Mouse (Mus musculus) mouse trophoblast stem cell (cell line): ENCODE measurements at regions not wholly inside any gene's neighbourhood (a gene's known extent, or its start where the extent isn't known, plus 50 kb on each side); places are given as distances from the start of the nearest gene placed in this dataset.

Experiments
- in situ Hi-C, 2 experiments: fragments of 300-500 bp; cut with MseI, MboI; formaldehyde crosslinking; loops; 2 replicates in 1 of 2; 3 replicates in 1 of 2; pipeline ENCODE4 v1.15.1; 2025

DNA sequence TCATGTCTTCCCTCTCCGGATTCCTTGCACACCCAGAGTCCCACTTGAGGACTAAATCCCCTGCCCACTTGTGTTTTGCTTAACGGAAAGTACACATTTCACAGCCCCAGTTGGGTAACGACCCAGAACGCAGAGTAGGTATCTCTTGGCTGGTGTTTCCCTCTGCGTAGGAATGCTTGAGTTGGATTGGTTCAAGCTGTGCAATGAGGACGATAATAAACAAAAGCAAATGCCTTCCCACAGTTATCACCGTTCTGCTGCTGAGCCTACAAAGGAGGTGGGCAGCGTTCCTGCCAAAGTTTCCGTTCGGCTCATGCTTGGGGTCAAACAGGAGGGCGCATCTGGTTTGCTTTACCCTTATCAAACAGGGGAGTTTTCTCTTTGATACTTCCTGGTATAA is 212.3 kb upstream of the Sfrp2 start:
- in situ Hi-C loops, result no loop called here

DNA sequence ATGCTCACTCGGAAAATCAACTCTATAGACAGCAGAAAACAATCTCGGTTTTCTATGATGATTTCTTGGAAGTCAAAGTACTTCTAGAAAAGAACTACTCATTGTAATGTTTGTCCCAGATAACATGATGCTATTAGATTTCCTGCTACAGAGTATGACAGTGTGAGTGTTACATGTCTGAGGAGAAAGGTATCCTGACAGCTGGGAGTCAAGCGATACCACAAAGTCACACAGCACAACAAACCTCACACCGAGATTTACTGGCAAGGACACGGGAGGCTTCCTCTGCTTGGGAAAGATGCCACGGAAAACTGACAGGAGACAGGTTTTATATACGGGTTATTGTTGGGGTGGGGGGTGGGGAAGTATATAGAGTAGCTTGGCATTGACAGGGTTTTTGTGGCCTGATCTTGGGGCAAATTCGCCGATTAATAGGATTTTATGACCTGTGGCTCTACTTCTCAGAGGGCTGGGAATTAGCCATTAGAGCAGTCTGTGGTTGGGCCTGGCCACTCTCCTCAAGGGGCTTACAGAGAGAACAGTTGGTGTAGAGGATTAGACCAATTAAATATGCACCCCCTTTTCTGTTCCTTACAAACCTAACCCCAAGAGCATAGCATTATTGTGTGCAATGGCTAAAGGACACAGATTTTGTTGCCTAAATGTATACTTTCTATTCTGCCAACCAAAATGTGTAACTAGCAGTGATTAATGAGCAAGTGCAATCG is 209.2 kb upstream of the Sfrp2 start:
- in situ Hi-C loops, result no loop called here

DNA sequence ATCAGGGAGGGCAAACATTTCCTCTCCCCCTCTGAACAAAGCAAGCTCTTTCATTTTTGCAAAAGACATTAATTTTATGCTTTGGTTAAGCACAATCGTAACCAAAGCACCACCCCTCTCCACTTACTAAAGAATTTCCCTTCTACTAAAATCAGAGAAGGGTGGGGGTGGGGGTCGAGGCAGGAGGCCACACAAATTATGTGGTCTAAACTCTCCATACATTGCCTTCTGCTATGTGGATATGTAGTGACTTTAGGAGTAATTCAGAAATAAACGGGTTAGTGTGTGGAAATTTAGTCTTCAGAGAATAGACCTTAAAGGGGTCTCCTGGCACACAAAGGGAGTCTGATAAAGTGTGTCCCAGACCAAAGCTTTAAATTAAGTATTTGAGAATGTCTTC is 204.1 kb upstream of the Sfrp2 start:
- in situ Hi-C loops, result no loop called here

DNA sequence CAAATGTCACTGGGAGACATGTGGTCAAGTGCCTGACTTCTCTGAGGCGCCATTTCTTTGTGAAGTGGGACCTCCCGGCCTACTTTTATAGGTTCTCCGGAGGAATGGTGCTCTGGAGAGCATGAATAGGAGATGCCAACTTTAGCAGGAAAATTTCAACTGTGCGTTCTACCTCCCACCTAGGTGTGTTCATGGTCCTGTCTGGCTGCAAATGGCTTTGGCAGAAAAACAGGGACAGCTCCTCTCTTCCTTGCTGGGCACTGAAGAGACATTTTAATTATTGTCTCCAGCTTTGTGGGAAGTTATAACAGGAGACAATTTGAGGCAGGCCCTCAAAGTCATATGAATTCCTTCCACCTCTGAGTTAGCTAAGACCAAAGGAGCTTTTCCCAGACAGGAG is 190.6 kb upstream of the Sfrp2 start:
- in situ Hi-C loops, result no loop called here

DNA sequence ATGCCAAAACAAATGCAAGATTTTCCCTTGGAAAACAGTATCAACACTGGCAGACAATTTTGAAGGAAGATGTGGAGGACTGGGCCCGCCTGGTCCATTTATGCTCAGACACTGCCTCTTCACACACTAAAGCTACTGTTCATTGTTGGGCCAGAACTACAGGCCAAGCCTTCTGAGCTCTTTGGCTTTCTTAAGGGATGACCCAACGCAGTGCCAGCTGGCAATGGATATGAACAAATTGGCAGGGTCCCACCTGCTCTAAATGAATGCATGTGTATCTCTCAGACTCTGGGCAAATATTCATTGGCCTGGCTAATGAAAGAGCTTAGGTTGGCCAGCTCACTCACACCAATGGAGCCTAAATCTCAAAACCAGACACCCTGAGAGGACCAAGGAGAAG is 190.0 kb upstream of the Sfrp2 start:
- in situ Hi-C loops, result no loop called here

DNA sequence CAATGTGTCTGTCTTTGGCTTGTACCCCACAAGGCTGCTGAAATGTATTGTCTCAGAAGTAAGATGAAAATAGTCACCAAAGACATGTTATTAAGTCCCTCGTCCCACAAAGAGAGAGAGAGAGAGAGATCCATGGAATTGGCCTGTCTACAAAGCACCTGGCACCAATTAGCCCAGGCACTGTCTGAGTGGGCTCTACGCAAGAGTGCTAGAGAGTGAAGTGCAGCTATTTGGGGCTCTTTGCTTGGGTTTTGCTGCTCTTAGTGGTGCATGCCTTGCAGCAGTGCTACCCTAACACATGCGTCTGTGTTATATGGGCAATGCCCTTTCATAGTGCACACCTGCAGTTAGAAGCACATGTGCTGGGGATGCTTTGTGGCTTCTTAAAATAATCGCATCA is 185.4 kb upstream of the Sfrp2 start:
- in situ Hi-C loops, result no loop called here

DNA sequence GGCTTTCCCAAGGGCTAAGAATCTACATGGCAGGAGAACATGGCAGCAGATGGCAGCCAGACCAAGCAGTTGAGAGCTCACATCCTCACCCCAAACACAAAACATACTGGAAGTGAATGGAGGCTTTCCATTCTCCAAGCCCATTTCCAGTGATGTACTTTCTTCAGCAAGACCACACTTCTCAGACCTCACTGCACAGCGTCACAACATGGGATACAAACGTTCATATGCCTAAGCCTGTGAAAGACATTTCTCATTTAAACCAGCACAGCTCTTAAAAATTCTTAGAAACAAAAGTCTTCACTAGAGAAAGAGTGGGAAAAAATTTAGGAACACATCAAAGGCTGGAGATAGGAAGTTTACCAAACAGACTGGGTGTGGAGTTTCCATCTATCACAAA is 183.9 kb upstream of the Sfrp2 start:
- in situ Hi-C loops, result no loop called here

DNA sequence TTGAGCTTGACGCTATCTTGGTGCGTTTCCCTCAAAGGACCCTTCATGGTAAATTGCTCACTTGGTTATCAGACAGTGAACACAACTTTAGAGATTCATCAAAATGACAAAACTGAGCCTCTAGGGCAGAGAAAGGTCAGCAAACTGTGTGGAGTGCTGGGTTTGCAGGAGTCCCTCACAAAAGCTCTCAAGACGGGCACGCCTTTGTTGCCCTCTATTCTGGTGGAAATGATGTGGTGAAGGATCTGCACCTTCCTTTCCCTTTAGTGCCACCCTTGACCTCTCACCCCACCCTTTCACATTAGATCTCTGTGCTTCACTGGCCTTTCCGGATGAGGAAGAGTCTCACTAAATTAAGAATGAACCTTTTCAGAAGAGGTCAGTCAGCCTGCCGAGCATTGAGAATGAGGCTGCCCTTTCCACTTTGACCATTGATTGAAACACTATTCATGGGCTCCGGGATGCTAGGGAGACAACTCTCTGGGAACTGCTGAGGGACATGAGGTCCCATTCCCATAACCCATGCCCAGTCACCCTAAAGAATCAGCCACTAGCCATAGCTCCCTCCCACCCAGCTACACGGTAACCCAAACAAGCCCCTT is 182.9 kb upstream of the Sfrp2 start:
- in situ Hi-C loops, result no loop called here

DNA sequence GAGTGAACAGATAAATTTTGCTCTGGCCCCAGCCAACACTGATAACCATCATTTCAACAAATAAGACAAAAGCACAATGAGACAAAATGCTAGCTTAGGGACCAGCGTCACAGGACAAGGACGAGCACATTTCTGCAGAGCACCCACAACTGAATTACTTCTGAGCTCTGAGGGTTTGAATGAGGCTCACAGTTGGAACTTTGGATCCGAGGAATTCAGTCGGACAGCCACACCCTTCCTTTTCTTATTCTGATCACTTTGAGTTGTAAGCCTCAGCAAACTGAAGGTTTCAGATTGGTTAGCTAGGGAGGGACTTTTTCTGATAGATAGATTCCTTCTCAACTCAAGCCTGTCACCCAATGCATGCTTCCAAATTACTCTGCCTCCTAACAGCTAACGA is 180.0 kb upstream of the Sfrp2 start:
- in situ Hi-C loops, result no loop called here

DNA sequence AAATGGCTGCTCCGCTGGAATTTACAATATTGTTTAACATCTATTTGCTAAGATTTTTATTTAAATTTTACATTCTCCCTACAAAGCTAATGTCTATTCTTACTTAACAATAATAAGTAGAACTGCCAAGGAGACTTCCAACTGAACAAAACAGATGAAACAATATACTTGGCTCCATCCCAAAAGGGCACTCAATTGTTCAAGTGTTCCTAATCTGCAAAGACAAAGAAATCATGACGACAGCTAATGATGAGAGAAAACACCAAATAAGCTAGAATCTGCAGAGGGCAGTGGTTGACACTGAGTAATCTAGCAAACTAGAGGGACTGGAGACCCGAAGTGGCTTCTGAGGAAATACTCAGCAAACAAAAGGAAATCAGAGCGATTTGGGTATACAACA is 179.6 kb upstream of the Sfrp2 start:
- in situ Hi-C loops, result no loop called here

DNA sequence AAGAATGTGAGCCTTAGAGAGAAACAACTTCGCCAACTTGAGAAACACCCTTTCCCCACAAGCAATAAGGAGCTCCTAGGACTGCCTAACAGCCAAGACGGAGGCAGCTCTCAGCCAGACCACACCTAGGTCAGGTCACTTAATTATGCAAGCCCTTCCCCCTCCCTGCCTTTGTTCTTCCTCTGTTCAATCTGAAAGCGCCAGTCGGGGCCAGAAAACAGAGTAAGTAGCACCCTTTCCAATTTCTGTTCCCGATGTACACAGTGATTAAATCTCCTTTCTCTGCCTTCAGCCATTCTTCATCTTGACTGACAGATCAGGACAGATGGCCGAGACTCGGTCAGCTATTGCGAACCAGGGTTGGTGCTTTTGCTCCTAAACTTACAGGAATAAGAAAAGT is 177.0 kb upstream of the Sfrp2 start:
- in situ Hi-C loops, result no loop called here

DNA sequence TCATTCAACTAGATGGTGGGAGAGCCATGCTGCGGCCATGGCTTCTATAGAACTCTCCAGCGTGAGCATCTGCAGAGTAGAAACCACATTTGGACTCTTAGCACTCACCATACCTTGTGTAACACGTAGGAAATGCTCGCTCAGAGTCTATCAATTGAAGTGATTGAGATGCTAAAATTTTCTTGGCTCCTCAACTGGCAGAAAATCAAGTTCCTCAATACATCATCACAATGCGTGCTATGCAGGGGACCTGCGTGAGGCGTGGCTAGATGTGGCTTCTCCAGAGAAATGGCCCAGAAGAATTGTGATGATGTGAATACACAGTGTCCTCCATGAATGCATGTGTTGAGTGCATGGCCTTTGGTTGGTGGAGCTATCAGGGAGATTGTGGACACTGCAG is 174.9 kb upstream of the Sfrp2 start:
- in situ Hi-C loops, result no loop called here

DNA sequence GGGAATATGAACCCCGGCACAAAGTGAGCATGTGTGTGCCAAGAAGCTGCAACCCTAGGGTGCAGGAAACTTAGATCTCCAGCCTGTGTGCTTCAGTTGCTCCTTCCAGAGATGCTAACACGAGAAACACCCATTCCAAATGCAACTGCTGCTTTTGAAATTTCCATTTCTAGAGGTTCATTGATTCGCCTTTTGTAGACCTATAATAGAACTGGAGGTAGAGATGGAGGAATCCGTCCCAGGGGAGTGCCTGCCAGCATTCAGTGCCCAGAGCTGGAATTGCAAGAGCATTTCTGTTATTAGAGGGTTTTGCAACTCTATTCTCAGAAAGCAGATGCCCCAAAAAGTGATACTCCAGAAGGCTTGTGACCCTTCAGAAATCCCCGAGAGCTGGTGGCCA is 172.8 kb upstream of the Sfrp2 start:
- in situ Hi-C loops, result no loop called here

DNA sequence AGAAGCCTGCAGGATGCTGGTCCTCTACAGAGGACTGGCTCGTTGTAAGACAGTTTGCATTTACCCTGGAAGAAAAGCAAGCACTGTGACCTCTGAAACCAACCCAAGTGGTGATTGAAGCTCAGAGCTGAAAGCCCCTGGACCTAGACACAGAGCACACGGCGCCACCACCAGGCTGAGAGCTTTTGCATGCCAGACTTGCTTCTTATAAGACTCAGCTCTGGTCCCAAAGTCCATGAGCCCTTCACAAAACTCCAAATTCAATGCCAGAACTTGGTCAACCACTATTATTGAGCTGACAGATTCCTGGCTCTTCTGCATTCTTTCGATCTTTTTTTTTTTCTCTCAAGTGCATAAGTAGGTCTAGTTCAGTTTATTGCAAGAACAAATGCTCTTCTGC is 164.6 kb upstream of the Sfrp2 start:
- in situ Hi-C loops, result no loop called here

DNA sequence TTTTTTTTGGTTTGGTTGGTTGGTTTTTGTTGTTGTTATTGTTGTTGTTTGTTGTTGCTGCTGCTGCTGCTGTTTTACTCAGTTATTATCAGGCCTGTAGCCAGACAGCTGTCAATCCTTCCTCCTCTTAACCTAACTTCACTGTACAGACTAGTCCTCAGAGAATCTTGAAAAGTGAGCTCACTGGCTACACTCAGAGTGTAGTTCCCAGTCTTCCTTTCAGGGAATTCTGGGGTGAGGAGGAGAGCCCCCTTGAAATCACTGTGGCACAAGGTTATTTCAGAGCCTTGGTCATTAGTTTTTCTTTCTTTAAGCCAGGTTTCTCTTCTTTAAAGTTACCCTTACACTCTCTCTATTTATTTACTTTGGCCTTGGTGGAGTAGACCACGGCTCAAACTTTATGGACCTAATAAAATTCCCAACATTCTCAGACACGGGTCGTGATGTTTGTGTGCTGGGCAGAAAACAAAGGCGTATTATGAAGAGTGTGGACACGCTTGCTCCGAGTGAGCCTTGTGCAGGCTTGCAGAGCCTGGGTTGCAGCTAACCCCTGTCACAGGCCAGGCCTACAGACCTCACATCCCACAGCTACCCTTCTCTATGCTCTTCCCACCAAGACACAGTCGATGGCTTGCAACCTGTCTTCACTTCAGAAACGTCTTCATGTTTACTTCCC is 156.9 kb upstream of the Sfrp2 start:
- in situ Hi-C loops, result no loop called here

DNA sequence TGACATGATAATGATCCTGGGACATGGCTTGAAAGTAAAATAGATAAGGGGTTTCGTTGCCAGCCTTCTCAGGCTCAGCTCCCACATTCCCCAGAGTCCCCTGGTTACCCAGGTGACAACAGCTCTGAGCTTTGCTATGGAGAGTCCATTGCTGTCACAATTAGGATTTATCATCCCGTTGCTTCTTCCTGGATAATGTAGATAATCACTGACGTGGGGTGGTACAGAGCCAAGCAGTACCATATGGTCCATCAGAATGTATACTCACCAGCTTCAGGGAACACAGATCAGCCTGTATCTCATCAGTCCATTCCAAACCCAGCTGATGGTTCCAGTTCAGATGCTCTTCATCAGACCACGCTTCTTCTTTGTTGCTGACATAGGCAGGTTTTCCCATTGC is 145.7 kb upstream of the Sfrp2 start:
- in situ Hi-C loops, result no loop called here

DNA sequence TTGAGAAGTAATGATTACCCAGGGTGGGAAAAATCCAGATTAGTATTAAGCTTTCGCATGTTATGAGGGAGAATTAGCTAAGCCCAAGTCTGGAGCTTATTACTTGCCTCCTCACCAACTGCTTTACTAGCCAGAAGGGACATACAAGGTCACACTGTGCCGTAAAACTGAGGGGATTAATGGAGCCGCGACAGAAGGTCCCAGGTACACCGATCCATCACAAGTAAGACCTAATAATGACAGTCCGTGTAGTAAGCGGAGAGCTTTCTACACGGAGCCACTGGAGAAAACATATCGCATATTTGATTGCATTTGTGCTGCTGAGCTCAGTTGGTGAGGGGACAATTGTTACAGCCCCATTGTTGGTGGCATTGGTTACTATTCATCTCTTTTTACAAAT is 133.1 kb upstream of the Sfrp2 start:
- in situ Hi-C loops, result no loop called here

DNA sequence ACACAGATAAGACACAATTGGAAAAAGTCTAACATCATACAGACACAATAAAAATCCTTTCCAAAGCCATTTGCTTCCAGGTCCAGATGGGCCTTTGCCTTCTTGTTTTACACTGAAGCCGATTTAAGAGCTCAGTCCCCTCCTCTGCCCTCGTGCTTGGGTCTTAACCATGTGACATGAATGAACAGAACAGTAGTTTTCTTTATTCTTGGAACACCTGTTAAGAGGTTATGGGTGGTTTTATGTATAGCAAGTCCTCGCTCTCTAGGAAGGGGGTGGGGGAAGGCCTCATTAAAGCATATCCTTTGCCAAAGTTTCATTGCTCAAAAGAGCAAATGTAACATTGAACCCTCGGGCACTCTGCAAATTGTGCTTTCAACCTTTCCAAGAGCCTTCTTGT is 125.7 kb upstream of the Sfrp2 start:
- in situ Hi-C loops, result no loop called here

DNA sequence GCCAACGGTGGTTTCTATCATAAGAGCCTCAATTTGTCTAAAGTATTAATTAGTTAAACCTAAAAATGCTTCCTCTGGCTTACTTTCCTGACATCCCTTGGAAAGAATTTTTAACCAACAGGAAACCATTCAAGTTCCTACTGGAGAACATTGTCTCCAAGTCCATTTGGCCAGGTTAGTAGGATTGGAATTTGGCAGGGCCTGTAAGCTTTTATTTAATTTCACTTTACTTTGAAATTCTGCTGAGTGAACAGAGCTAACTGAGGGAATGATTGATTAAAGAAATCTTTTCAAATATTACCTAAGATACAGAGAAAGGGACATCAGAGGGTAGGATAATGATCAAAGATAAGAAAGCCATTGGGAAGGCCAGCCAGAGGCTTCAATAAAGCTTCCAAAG is 102.4 kb upstream of the Sfrp2 start:
- in situ Hi-C loops, result no loop called here

DNA sequence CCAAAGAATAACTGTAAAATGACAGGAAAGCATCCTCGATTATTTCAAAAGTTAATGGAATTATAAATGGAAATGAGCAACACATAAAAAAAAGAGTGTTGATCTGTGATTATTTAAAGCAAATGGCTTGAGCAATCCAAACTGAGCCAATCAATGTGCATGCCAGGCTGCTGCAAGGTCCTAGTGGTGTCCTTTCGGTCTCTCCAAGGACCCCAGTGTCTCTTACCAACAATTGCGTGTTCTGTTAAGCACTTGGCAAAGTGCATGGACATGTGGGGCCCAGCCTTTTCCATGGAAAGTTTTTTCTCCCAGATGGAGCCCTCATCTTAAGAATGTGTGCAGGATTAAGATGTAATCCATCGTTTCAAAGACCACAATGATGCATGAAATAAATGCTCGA is 90.0 kb upstream of the Sfrp2 start:
- in situ Hi-C loops, result no loop called here

DNA sequence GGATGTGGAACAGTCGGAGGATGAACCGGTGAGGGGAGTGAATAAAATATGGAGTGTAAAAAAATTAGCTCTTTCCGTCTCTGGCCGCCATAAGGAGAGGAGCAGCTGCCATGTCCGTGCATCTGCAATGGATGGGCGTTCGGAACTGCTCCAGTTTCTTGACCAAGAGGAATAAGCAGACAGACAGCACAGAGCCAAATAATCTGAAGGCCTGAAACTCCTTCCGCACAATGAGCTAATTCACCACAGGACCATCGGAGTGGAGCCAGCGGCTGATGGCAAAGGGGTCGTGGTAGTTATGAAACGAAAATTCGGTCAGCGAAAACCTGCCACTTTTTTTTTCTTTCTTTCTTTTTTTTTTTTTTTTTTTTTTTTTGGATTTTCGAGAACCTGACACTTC is 79.5 kb upstream of the Sfrp2 start:
- in situ Hi-C loops, result no loop called here

DNA sequence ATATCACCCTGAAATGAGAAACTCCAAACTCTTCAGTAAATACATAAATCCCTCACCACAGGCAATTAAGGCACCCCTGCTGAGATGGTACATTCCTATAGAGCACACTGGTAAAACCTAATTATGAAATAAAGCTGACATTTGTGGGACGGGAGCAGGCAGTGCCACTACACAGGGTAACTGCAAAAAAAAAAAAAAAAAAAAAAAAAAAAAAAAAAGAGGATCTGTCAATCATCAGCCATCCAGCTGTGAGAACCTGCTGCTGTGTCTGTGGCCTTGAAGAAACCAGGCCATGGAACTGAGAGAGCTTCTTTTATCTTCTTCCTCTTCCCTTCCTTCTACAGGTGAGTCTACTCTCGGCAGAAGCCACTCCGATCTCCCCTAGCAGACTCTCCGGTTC is 78.6 kb upstream of the Sfrp2 start:
- in situ Hi-C loops, result no loop called here
